Mouse (Mus musculus): ENCODE measurements at regions not wholly inside any gene's neighbourhood (a gene's known extent, or its start where the extent isn't known, plus 50 kb on each side); places are given as distances from the start of the nearest gene placed in this dataset.

DNA sequence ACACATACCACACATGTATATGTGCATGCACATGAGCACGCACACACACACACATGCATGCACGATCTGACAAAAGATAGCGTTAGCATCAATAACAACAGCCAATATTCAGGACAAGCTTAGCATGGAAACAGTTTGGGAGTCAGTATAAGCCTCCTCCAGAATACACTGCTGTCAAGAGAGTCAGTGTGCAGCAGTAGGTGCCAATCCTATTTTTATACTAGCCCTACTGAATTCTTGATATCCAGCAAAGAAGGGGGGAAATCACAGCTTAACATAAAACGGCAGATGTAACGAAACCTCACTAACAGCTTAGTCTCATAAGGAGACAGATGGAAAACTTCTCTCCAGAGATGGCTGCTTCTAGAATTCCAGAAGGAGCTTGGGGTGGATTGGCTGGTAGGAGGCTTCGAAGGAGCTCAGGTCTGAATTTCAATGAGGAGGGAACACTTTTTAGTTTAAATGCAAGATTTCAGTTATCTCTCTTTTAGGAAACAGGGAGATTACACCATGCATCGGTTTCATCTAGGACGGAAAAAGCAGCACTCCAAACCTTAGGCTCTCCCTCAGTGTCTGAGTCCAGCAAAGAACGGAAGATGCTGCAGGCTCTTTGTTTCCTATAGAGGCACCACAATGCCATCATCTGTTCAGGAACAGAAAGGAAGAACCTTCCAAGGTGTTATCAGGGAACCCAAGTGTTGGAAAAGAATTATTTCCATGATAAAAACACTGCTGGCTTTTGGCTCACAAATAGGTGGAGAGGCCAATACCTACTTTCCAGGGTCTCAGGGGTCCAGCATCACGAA is 65.4 kb upstream of the Aff3 start:
- TF ChIP-seq EP300 (IDR thresholded peaks at IDR 0.05; ENCODE audit: low read depth) (no peak), CTCF (IDR thresholded peaks at IDR 0.05; ENCODE audit: low read depth) (no peak)
